In the genomic region with DNA sequence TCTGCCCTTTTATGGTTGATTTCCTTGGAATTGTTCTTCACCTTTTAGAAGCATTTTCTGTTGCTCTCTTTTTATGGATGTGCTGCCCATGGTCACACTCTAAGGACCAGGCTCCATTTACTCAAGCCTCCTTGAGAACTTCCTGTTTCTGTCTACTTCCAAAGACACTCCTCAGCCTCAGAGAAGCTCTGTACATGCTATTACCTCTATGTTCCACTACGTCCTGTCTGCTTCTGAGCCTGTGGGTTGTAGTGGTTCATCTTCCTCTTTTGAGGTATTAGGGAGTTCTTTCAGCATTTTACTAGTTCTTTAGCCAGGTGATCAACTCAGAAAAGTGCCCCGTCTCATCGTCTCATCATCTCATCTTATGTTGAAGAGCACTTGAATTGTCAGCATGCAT, we compare ENCODE assay signal across 18 mouse cellular contexts.
"Had no signal": no experiment of that assay in that cellular context is flagged by ENCODE, and none has a peak within 500 bp of the region (broad histone marks: within the 10 kb centered on the region; RNA-seq: fewer than 3 reads in every experiment).

No protein-coding gene starts in this region.

- H3K27me3 ChIP-seq: limb, embryonic 13.5 days; liver, embryonic 12.5 days; liver, embryonic 15.5 days; lung, embryonic 15.5 days; stomach, embryonic 15.5 days had no signal

- H3K4me1 ChIP-seq: limb, embryonic 10.5 days; liver, embryonic 12.5 days; liver, embryonic 15.5 days; lung, embryonic 15.5 days; midbrain, embryonic 10.5 days; stomach, embryonic 15.5 days had no signal

- H3K36me3 ChIP-seq: limb, embryonic 10.5 days; limb, embryonic 13.5 days; liver, embryonic 12.5 days; liver, embryonic 15.5 days; lung, embryonic 15.5 days; midbrain, embryonic 10.5 days; stomach, embryonic 15.5 days had no signal

- H3K4me2 ChIP-seq: limb, embryonic 13.5 days; liver, embryonic 12.5 days; liver, embryonic 15.5 days; lung, embryonic 15.5 days; stomach, embryonic 15.5 days had no signal

- H3K9me3 ChIP-seq: limb, embryonic 10.5 days; limb, embryonic 13.5 days; liver, embryonic 12.5 days; liver, embryonic 15.5 days; lung, embryonic 15.5 days; megakaryocyte, embryonic 14.5 days; midbrain, embryonic 10.5 days; stomach, embryonic 15.5 days had no signal

- DNase-seq: kidney, adult 18-20 months; kidney, postnatal 25 days; layer of hippocampus, adult 9-11 months; liver; lung, postnatal 10 days; midbrain, embryonic 14.5 days; right cerebral cortex, postnatal 14 days; right cerebral cortex, postnatal 4 days; thymus, postnatal 25 days had no signal

- ATAC-seq: liver, embryonic 12.5 days had no signal

- H3K27ac ChIP-seq: layer of hippocampus, adult 2 months; limb, embryonic 10.5 days; limb, embryonic 13.5 days; liver, embryonic 12.5 days; liver, embryonic 15.5 days; lung, embryonic 15.5 days; midbrain, embryonic 10.5 days; stomach, embryonic 15.5 days had no signal

- H3K9ac ChIP-seq: limb, embryonic 13.5 days; liver, embryonic 12.5 days; liver, embryonic 15.5 days; lung, embryonic 15.5 days; stomach, embryonic 15.5 days had no signal

- H3K4me3 ChIP-seq: layer of hippocampus, adult 2 months; limb, embryonic 10.5 days; limb, embryonic 13.5 days; liver, embryonic 12.5 days; liver, embryonic 15.5 days; lung, embryonic 15.5 days; midbrain, embryonic 10.5 days; stomach, embryonic 15.5 days had no signal
